Mouse (Mus musculus) testis, adult 2 months (tissue): Measurements from ENCODE around the gene Ptpn14.
A peak's percentile ranks its signal among the peaks of the same experiment; 100 is the strongest.

Experiments used
- CTCF ChIP-seq: fragments of 200-500 bp; IDR thresholded peaks from 2 replicates; pipeline ENCODE4 v1.5.1; 2012; ENCODE audit warnings: low read depth, mild to moderate bottlenecking, inconsistent platforms, low read length, moderate library complexity; ENCODE audit not compliant: control insufficient read depth, insufficient read depth, insufficient replicate concordance
- POLR2A ChIP-seq: fragments of 200-500 bp; IDR thresholded peaks from 2 replicates; pipeline ENCODE4 v1.6.1; 2012; ENCODE audit warnings: low read depth, mild to moderate bottlenecking, inconsistent platforms, low read length, moderate library complexity; ENCODE audit not compliant: control insufficient read depth

GRCm38 (mm10) chr1:189883531-189884170 lies 155.6 kb downstream of the Ptpn14 start:
- peak; percentile 41; the same call in 1 of the 2 replicates for TF ChIP-seq CTCF
- no peak for TF ChIP-seq POLR2A
